ENCODE assay signal across 23 mouse cellular contexts in genomic region chr3:88276121-88276520, GRCm38 (mm10). TPM values are rescaled to one million over a fixed set of nuclear protein-coding genes. Genes with fewer than 3 reads are reported as not detected.
A peak's percentile ranks its signal among the peaks of the same experiment; 100 is the strongest.
DNase-seq lines count a peak whose midpoint lies in the region; TF ChIP-seq lines count a peak whose summit lies in the region.
"Had no signal": no experiment of that assay in that cellular context is flagged by ENCODE, and none has a peak within 500 bp of the region (broad histone marks: within the 10 kb centered on the region; RNA-seq: fewer than 3 reads in every experiment).

No protein-coding gene starts in this region.

- H3K36me3 ChIP-seq in E14TG2a.4 (ENCODE audit: insufficient read depth, low read length) (peaks cover 13% of the 10 kb centered on the region), ES-Bruce4 (ENCODE audit: control insufficient read depth, insufficient read depth, low read length, poor library complexity, severe bottlenecking) (no peaks in the 10 kb centered on the region)
- no peaks in the 10 kb centered on the region for H3K36me3 ChIP-seq in embryonic facial prominence, embryonic 10.5 days (replicated peaks)
- H3K36me3 ChIP-seq: embryonic facial prominence, embryonic 13.5 days; embryonic facial prominence, embryonic 15.5 days; forebrain, embryonic 10.5 days; forebrain, embryonic 12.5 days; G1E had no signal

- TF ChIP-seq POLR2A in ES-Bruce4 (IDR thresholded peaks at IDR 0.05; ENCODE audit: insufficient read depth, low read length): no peak

- no peak for TF ChIP-seq EP300 in ES-Bruce4 (IDR thresholded peaks at IDR 0.05; ENCODE audit: insufficient read depth, low read depth, low read length)

- 82% methylated on average over 2 of the region's 2 CpGs for WGBS in embryonic facial prominence, embryonic 10.5 days

- H3K27me3 ChIP-seq in E14TG2a.4 (ENCODE audit: insufficient read depth, low read length) (no peaks in the 10 kb centered on the region), ES-Bruce4 (ENCODE audit: control insufficient read depth, insufficient read depth, low read length, poor library complexity, severe bottlenecking) (no peaks in the 10 kb centered on the region)
- H3K27me3 ChIP-seq in embryonic facial prominence, embryonic 10.5 days (replicated peaks; ENCODE audit: low read depth, poor library complexity, severe bottlenecking): no peaks in the 10 kb centered on the region
- H3K27me3 ChIP-seq: embryonic facial prominence, embryonic 13.5 days; embryonic facial prominence, embryonic 15.5 days; forebrain, embryonic 12.5 days had no signal

- H3K4me3 ChIP-seq in E14TG2a.4 (replicated peaks; ENCODE audit: low read length) (peak overlapping the region; percentile 73), ES-Bruce4 (ENCODE audit: low read depth, low read length) (peak overlapping the region; percentile 38)
- H3K4me3 ChIP-seq in embryonic facial prominence, embryonic 10.5 days: no peak overlapping the region
- H3K4me3 ChIP-seq: embryonic facial prominence, embryonic 13.5 days; embryonic facial prominence, embryonic 15.5 days; erythroblast, embryonic 14.5 days; forebrain, embryonic 10.5 days; forebrain, embryonic 12.5 days had no signal

- no peaks in the 10 kb centered on the region for H3K9me3 ChIP-seq in E14TG2a.4 (ENCODE audit: low read length)
- H3K9me3 ChIP-seq in ES-Bruce4 (replicated peaks; ENCODE audit: control insufficient read depth, insufficient read depth, low read length, poor library complexity, severe bottlenecking): no peaks in the 10 kb centered on the region
- no peaks in the 10 kb centered on the region for H3K9me3 ChIP-seq in embryonic facial prominence, embryonic 10.5 days
- H3K9me3 ChIP-seq: embryonic facial prominence, embryonic 13.5 days; embryonic facial prominence, embryonic 15.5 days; forebrain, embryonic 10.5 days; forebrain, embryonic 12.5 days; G1E had no signal

- no peak for TF ChIP-seq CTCF in E14TG2a.4 (conservative IDR thresholded peaks at IDR 0.05; ENCODE audit: low read length)
- no peak for TF ChIP-seq CTCF in ES-Bruce4 (IDR thresholded peaks at IDR 0.05; ENCODE audit: low read depth, low read length)

- peaks cover 64% of the 10 kb centered on the region for H3K4me1 ChIP-seq in E14TG2a.4 (replicated peaks; ENCODE audit: low read depth, low read length)
- peaks cover 8% of the 10 kb centered on the region for H3K4me1 ChIP-seq in ES-Bruce4 (ENCODE audit: control insufficient read depth, insufficient read depth, low read length)
- no peaks in the 10 kb centered on the region for H3K4me1 ChIP-seq in embryonic facial prominence, embryonic 10.5 days
- H3K4me1 ChIP-seq: embryonic facial prominence, embryonic 13.5 days; embryonic facial prominence, embryonic 15.5 days; forebrain, embryonic 12.5 days had no signal

- peak overlapping the region; percentile 93 for H3K27ac ChIP-seq in ES-Bruce4 (ENCODE audit: insufficient read depth, low read length)
- no peak overlapping the region for H3K27ac ChIP-seq in embryonic facial prominence, embryonic 10.5 days (replicated peaks)
- H3K27ac ChIP-seq: embryonic facial prominence, embryonic 13.5 days; embryonic facial prominence, embryonic 15.5 days; forebrain, embryonic 10.5 days; forebrain, embryonic 12.5 days had no signal

- peak overlapping the region; percentile 56 for H3K9ac ChIP-seq in ES-Bruce4 (ENCODE audit: low read depth, poor library complexity, severe bottlenecking)
- H3K9ac ChIP-seq: embryonic facial prominence, embryonic 13.5 days; embryonic facial prominence, embryonic 15.5 days; forebrain, embryonic 12.5 days had no signal

- peak; percentile 75 for DNase-seq in R1 (ENCODE audit: low read depth, low spot score)
- DNase-seq in right cerebral cortex, postnatal 10 days (ENCODE audit: low spot score in 2 of 2): no peak
- no peak for DNase-seq in embryonic facial prominence, embryonic 10.5 days (ENCODE audit: low spot score)
- no peak for DNase-seq in ovary, postnatal 14 days (ENCODE audit: low spot score)
- DNase-seq: adrenal gland, adult 8-10 months; cerebellum, adult 11-12 months; cerebellum, adult 9-10 months had no signal

RNA-seq across cellular contexts. Expression of gene Gm38392, which starts 10.9 kb away (rescaled TPM):
- 0.72 and 3.6 TPM in 2 replicates for polyA plus RNA-seq in ES-Bruce4 (2011; ENCODE audit: insufficient read depth, insufficient read length, low read depth, missing spikeins)
- polyA plus RNA-seq in embryonic facial prominence, embryonic 10.5 days (2016; fragmentation: Nextera tagmentation; extraction: Ambion mirVana): not detected in 2 replicates
- polyA plus RNA-seq: activated CD4-positive, CD25-positive, alpha-beta regulatory T cell, adult 4 months; C2C12; cerebellum, adult 2 months; cortical plate, adult 2 months; embryonic facial prominence, embryonic 11.5 days; erythroblast, embryonic 14.5 days; forebrain, embryonic 10.5 days; forebrain, embryonic 12.5 days; frontal cortex, adult 2 months; G1E had no signal

RNA-seq across cellular contexts. Expression of gene Tsacc, which starts 20.7 kb away (rescaled TPM):
- polyA plus RNA-seq in ES-Bruce4 (2011; ENCODE audit: insufficient read depth, insufficient read length, low read depth, missing spikeins): 15.5 and 19.8 TPM in 2 replicates
- polyA plus RNA-seq in embryonic facial prominence, embryonic 10.5 days (2016; fragmentation: Nextera tagmentation; extraction: Ambion mirVana): 12.6 and 14.7 TPM in 2 replicates

RNA-seq across cellular contexts. Expression of gene Cct3, which starts 20.8 kb away (rescaled TPM):
- polyA plus RNA-seq in ES-Bruce4 (2011; ENCODE audit: insufficient read depth, insufficient read length, low read depth, missing spikeins): 584 and 609 TPM in 2 replicates
- 862 and 910 TPM in 2 replicates for polyA plus RNA-seq in embryonic facial prominence, embryonic 10.5 days (2016; fragmentation: Nextera tagmentation; extraction: Ambion mirVana)

RNA-seq across cellular contexts. Expression of gene Rhbg, which starts 21.6 kb away (rescaled TPM):
- 0.82 TPM in 1 of 2 replicates, not detected in the other for polyA plus RNA-seq in ES-Bruce4 (2011; ENCODE audit: insufficient read depth, insufficient read length, low read depth, missing spikeins)
- polyA plus RNA-seq in embryonic facial prominence, embryonic 10.5 days (2016; fragmentation: Nextera tagmentation; extraction: Ambion mirVana): 0.17 TPM in 1 of 2 replicates, not detected in the other
- polyA plus RNA-seq: activated CD4-positive, CD25-positive, alpha-beta regulatory T cell, adult 4 months; C2C12; cortical plate, adult 2 months; erythroblast, embryonic 14.5 days; forebrain, embryonic 16.5 days; frontal cortex, adult 2 months; G1E; Patski had no signal

RNA-seq across cellular contexts. Expression of gene Glmp, which starts 48.7 kb away (rescaled TPM):
- 89.0 and 93.3 TPM in 2 replicates for polyA plus RNA-seq in ES-Bruce4 (2011; ENCODE audit: insufficient read depth, insufficient read length, low read depth, missing spikeins)
- 142 and 153 TPM in 2 replicates for polyA plus RNA-seq in embryonic facial prominence, embryonic 10.5 days (2016; fragmentation: Nextera tagmentation; extraction: Ambion mirVana)
